ENCODE assay signal across 24 mouse cellular contexts in the genomic region with DNA sequence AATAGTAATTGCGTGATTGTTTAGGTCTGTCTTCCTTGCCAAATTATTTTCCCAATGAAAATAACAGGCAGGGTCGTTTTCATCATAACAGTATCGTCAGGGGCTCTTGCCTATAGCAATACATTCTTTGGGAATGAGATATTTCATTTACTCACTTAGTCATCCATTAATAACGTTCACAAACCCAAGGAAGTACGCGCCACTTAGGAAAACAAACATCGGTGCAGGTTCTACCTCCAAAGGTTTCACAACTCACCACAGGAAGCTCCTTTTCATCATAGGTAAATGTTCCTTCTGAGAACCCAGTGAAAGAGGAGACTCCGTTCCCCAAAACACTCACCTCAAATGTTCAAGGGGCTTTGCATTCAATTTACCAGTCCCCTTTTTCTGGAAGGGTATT. TPM values are rescaled to one million over a fixed set of nuclear protein-coding genes. Genes with fewer than 3 reads are reported as not detected.
DNase-seq lines count a peak whose midpoint lies in the region; ATAC-seq and TF ChIP-seq lines count a peak whose summit lies in the region.
"Had no signal": no experiment of that assay in that cellular context is flagged by ENCODE, and none has a peak within 500 bp of the region (broad histone marks: within the 10 kb centered on the region; RNA-seq: fewer than 3 reads in every experiment).

No protein-coding gene starts in this region.

- 48% methylated on average over 8 of the region's 8 CpGs for WGBS in lung, embryonic 14.5 days
- 42% methylated on average over 8 of the region's 8 CpGs for WGBS in lung, postnatal 0 days
- WGBS in lung, adult 2 months, result 45% methylated on average over 8 of the region's 8 CpGs
- 49% methylated on average over 8 of the region's 8 CpGs for WGBS in stomach, postnatal 0 days
- 86% methylated on average over 8 of the region's 8 CpGs for WGBS in embryonic facial prominence, embryonic 10.5 days

- H3K27ac ChIP-seq in lung, embryonic 14.5 days (ENCODE audit: low read depth), result no peak overlapping the region
- H3K27ac ChIP-seq in lung, postnatal 0 days (ENCODE audit: low read length), result peak overlapping the region; percentile 48; the same call in 1 of the 2 replicates
- no peak overlapping the region for H3K27ac ChIP-seq in stomach, postnatal 0 days (replicated peaks)
- H3K27ac ChIP-seq in embryonic facial prominence, embryonic 10.5 days (replicated peaks), result no peak overlapping the region
- H3K27ac ChIP-seq: embryonic facial prominence, embryonic 13.5 days; forebrain, embryonic 12.5 days; forebrain, embryonic 15.5 days; heart, adult 2 months; hindbrain, embryonic 12.5 days; hindbrain, embryonic 15.5 days had no signal

- no peaks in the 10 kb centered on the region for H3K27me3 ChIP-seq in lung, embryonic 14.5 days (ENCODE audit: insufficient read depth, low read length)
- H3K27me3 ChIP-seq in lung, postnatal 0 days (replicated peaks; ENCODE audit: insufficient read depth, low read length), result no peaks in the 10 kb centered on the region
- no peaks in the 10 kb centered on the region for H3K27me3 ChIP-seq in stomach, postnatal 0 days (ENCODE audit: control insufficient read depth, insufficient read depth, low read length)
- no peaks in the 10 kb centered on the region for H3K27me3 ChIP-seq in embryonic facial prominence, embryonic 10.5 days (replicated peaks; ENCODE audit: low read depth, poor library complexity, severe bottlenecking)
- H3K27me3 ChIP-seq: CH12.LX; embryonic facial prominence, embryonic 13.5 days; forebrain, embryonic 12.5 days; forebrain, embryonic 15.5 days; hindbrain, embryonic 12.5 days; hindbrain, embryonic 15.5 days had no signal

- no peak overlapping the region for H3K4me3 ChIP-seq in lung, embryonic 14.5 days (ENCODE audit: low read depth, low read length)
- H3K4me3 ChIP-seq in lung, postnatal 0 days (ENCODE audit: low read depth, low read length), result no peak overlapping the region
- H3K4me3 ChIP-seq in lung, adult 2 months (replicated peaks; ENCODE audit: extremely low read depth, low read depth, low read length), result no peak overlapping the region
- H3K4me3 ChIP-seq in stomach, postnatal 0 days (ENCODE audit: low read depth, low read length), result no peak overlapping the region
- no peak overlapping the region for H3K4me3 ChIP-seq in embryonic facial prominence, embryonic 10.5 days
- H3K4me3 ChIP-seq: embryonic facial prominence, embryonic 13.5 days; erythroblast, embryonic 14.5 days; forebrain, embryonic 12.5 days; forebrain, embryonic 15.5 days; heart, adult 2 months; hindbrain, embryonic 12.5 days; hindbrain, embryonic 15.5 days had no signal

- ATAC-seq in lung, embryonic 14.5 days (ENCODE audit: insufficient read depth), result peak; percentile 28; the same call in 1 of the 2 replicates
- peak; percentile 68 for ATAC-seq in lung, postnatal 0 days
- ATAC-seq in stomach, postnatal 0 days (ENCODE audit: low FRiP score, low TSS enrichment), result peak; percentile 40; the same call in 1 of the 2 replicates
- ATAC-seq: forebrain, embryonic 15.5 days had no signal

- H3K36me3 ChIP-seq in lung, embryonic 14.5 days (ENCODE audit: insufficient read depth), result no peaks in the 10 kb centered on the region
- no peaks in the 10 kb centered on the region for H3K36me3 ChIP-seq in lung, postnatal 0 days (ENCODE audit: insufficient read depth, low read length)
- H3K36me3 ChIP-seq in stomach, postnatal 0 days (ENCODE audit: control insufficient read depth, insufficient read depth, low read length), result no peaks in the 10 kb centered on the region
- no peaks in the 10 kb centered on the region for H3K36me3 ChIP-seq in embryonic facial prominence, embryonic 10.5 days (replicated peaks)
- H3K36me3 ChIP-seq: embryonic facial prominence, embryonic 13.5 days; forebrain, embryonic 12.5 days; forebrain, embryonic 15.5 days; G1E; hindbrain, embryonic 12.5 days; hindbrain, embryonic 15.5 days had no signal

- DNase-seq in lung, embryonic 14.5 days, result peak; percentile 35
- no peak for DNase-seq in lung, postnatal 14 days
- peak; percentile 82 for DNase-seq in lung, postnatal 0 days (ENCODE audit: low spot score)
- DNase-seq in lung, adult 2 months, result no peak
- DNase-seq in stomach, postnatal 0 days (ENCODE audit: low spot score), result no peak
- DNase-seq in embryonic facial prominence, embryonic 10.5 days (ENCODE audit: low spot score), result no peak
- DNase-seq: adrenal gland, adult 2 months; adrenal gland, postnatal 14 days; B cell, adult 2 months; cerebellum, adult 11 months; cerebellum, adult 2 months; cerebellum, adult 9-11 months; cerebellum, postnatal 25 days; gastrocnemius, postnatal 25 days; heart, adult 2 months had no signal

- H3K4me2 ChIP-seq in lung, embryonic 14.5 days, result no peak overlapping the region
- no peak overlapping the region for H3K4me2 ChIP-seq in lung, postnatal 0 days (replicated peaks; ENCODE audit: low read depth, low read length)
- no peak overlapping the region for H3K4me2 ChIP-seq in stomach, postnatal 0 days (replicated peaks; ENCODE audit: low read depth)
- H3K4me2 ChIP-seq: embryonic facial prominence, embryonic 13.5 days; forebrain, embryonic 12.5 days; forebrain, embryonic 15.5 days; heart, embryonic 11.5 days; hindbrain, embryonic 12.5 days; hindbrain, embryonic 15.5 days had no signal

- no peaks in the 10 kb centered on the region for H3K9me3 ChIP-seq in lung, embryonic 14.5 days (ENCODE audit: low read depth, low read length)
- H3K9me3 ChIP-seq in lung, postnatal 0 days (ENCODE audit: low read length), result no peaks in the 10 kb centered on the region
- no peaks in the 10 kb centered on the region for H3K9me3 ChIP-seq in stomach, postnatal 0 days (ENCODE audit: control insufficient read depth, low read length)
- H3K9me3 ChIP-seq in embryonic facial prominence, embryonic 10.5 days, result no peaks in the 10 kb centered on the region
- H3K9me3 ChIP-seq: embryonic facial prominence, embryonic 13.5 days; forebrain, embryonic 12.5 days; forebrain, embryonic 15.5 days; G1E; hindbrain, embryonic 12.5 days; hindbrain, embryonic 15.5 days had no signal

- H3K4me1 ChIP-seq in lung, embryonic 14.5 days (ENCODE audit: insufficient read depth), result no peaks in the 10 kb centered on the region
- H3K4me1 ChIP-seq in lung, postnatal 0 days (ENCODE audit: insufficient read depth, low read depth, low read length), result peaks cover 4% of the 10 kb centered on the region; the same call in 1 of the 2 replicates
- H3K4me1 ChIP-seq in lung, adult 2 months (ENCODE audit: control insufficient read depth, insufficient read depth, low read length), result no peaks in the 10 kb centered on the region
- H3K4me1 ChIP-seq in stomach, postnatal 0 days (replicated peaks; ENCODE audit: control insufficient read depth, insufficient read depth), result no peaks in the 10 kb centered on the region
- H3K4me1 ChIP-seq in embryonic facial prominence, embryonic 10.5 days, result peaks cover 9% of the 10 kb centered on the region; the same call in 1 of the 2 replicates
- H3K4me1 ChIP-seq: embryonic facial prominence, embryonic 13.5 days; forebrain, embryonic 12.5 days; forebrain, embryonic 15.5 days; hindbrain, embryonic 12.5 days; hindbrain, embryonic 15.5 days had no signal

- TF ChIP-seq POLR2A in lung, adult 2 months (IDR thresholded peaks at IDR 0.05; ENCODE audit: borderline replicate concordance, extremely low read depth, low read depth, low read length), result no peak

- TF ChIP-seq CTCF in lung, embryonic 14.5 days (IDR thresholded peaks at IDR 0.05; ENCODE audit: low read depth), result no peak
- no peak for TF ChIP-seq CTCF in lung, postnatal 0 days (IDR thresholded peaks at IDR 0.05)
- no peak for TF ChIP-seq CTCF in lung, adult 2 months (IDR thresholded peaks at IDR 0.05; ENCODE audit: insufficient read depth, low read length)
- TF ChIP-seq CTCF in stomach, postnatal 0 days (IDR thresholded peaks at IDR 0.05; ENCODE audit: low read depth), result no peak

- no peak overlapping the region for H3K9ac ChIP-seq in lung, embryonic 14.5 days
- H3K9ac ChIP-seq in lung, postnatal 0 days (replicated peaks; ENCODE audit: low read depth), result no peak overlapping the region
- H3K9ac ChIP-seq in stomach, postnatal 0 days (ENCODE audit: low read length), result no peak overlapping the region
- H3K9ac ChIP-seq: embryonic facial prominence, embryonic 13.5 days; forebrain, embryonic 12.5 days; forebrain, embryonic 15.5 days; hindbrain, embryonic 12.5 days; hindbrain, embryonic 15.5 days had no signal

- TF ChIP-seq EP300 in lung, postnatal 0 days (IDR thresholded peaks at IDR 0.05), result 0 out of 2 replicates have a peak, but pooled peaks have one; percentile 40
- TF ChIP-seq EP300 in stomach, postnatal 0 days (optimal IDR thresholded peaks at IDR 0.05), result no peak

RNA-seq across cellular contexts. Expression of a gene that starts 8.7 kb away (rescaled TPM):
- polyA plus RNA-seq in lung, embryonic 14.5 days (2014; fragmentation: Nextera tagmentation; extraction: Ambion mirVana), result 26.4 and 31.6 TPM in 2 replicates
- 33.2 and 37.7 TPM in 2 replicates for polyA plus RNA-seq in lung, postnatal 0 days (2015; fragmentation: Nextera tagmentation; extraction: Ambion mirVana)
- polyA plus RNA-seq in lung, adult 2 months (2012; rRNA removed), result 3.6 and 5.6 TPM in 2 replicates
- polyA plus RNA-seq in stomach, postnatal 0 days (2015; fragmentation: Nextera tagmentation; extraction: Ambion mirVana), result 42.7 and 47.0 TPM in 2 replicates
- 26.9 and 31.6 TPM in 2 replicates for polyA plus RNA-seq in embryonic facial prominence, embryonic 10.5 days (2016; fragmentation: Nextera tagmentation; extraction: Ambion mirVana)

Comparison
In these comparisons a context has a peak if more than half of its experiments do, and no peak if none do; other contexts are left out.
1. DNase-seq: peak in lung, embryonic 14.5 days (single experiment) and lung, postnatal 0 days (single experiment); none in lung, postnatal 14 days (single experiment), lung, adult 2 months (single experiment), stomach, postnatal 0 days (single experiment) and embryonic facial prominence, embryonic 10.5 days (single experiment).
2. Peak in every context shown above with its lines, with median percentiles within 50 percentile points of each other: ATAC-seq.